Mouse (Mus musculus): Measurements from ENCODE around the gene Vstm2b. TPM values are rescaled to one million over a fixed set of nuclear protein-coding genes. Genes with fewer than 3 reads are reported as not detected.

Gene Vstm2b
- total RNA-seq, 2 experiments from 2014 or later = 55.9 to 60.9 TPM

Other genes starting within 250 kb of the Vstm2b start
- gene 4930433I11Rik, start 89.2 kb downstream of the Vstm2b start, total RNA-seq (2021) = not detected
- not detected for gene Gm4884, start 134.4 kb downstream of the Vstm2b start, total RNA-seq (2021)